Mouse (Mus musculus): Measurements from ENCODE around the gene 1700020N01Rik.

Gene 1700020N01Rik

GRCm38 (mm10) chr10:21659576-21660246 is 66.8 kb downstream of the 1700020N01Rik start:
- no peak for DNase-seq (ENCODE audit: low read depth in 2 of 2, low spot score in 2 of 2)

GRCm38 (mm10) chr10:21668976-21669375 is 76.0 kb downstream of the 1700020N01Rik start:
- DNase-seq (ENCODE audit: low read depth in 2 of 2, low spot score in 2 of 2): no peak

GRCm38 (mm10) chr10:21669750-21670161 is 76.8 kb downstream of the 1700020N01Rik start:
- DNase-seq (ENCODE audit: low read depth in 2 of 2, low spot score in 2 of 2): no peak

GRCm38 (mm10) chr10:21670168-21670567 is 77.2 kb downstream of the 1700020N01Rik start:
- no peak for DNase-seq (ENCODE audit: low read depth in 2 of 2, low spot score in 2 of 2)
